Mouse (Mus musculus): ENCODE results near the gene Naif1. TPM values are rescaled to one million over a fixed set of nuclear protein-coding genes. Genes with fewer than 3 reads are reported as not detected.
A peak's percentile ranks its signal among the peaks of the same experiment; 100 is the strongest.

Gene Naif1
- total and polyA plus RNA-seq, 2 experiments = 0.83 to 3.0 TPM

- Histone ChIP-seq H3K4me1 (ENCODE audit: control insufficient read depth, insufficient read depth, low read length) (peaks cover 18% of the 10 kb centered on the region), H3K4me3 (ENCODE audit: insufficient read depth, low read depth, low read length) (no peak overlapping the region), H3K79me2 (ENCODE audit: control insufficient read depth, insufficient read depth, low read length) (peaks cover 17% of the 10 kb centered on the region), H3K36me3 (ENCODE audit: control insufficient read depth, insufficient read depth, low read length) (peaks cover 4% of the 10 kb centered on the region; the same call in 1 of the 2 replicates), H3K27ac (replicated peaks; ENCODE audit: insufficient read depth, low read depth, low read length) (peak overlapping the region; percentile 36; the same call in 1 of the 2 replicates), H3K9ac (ENCODE audit: low read depth, low read length) (no peak overlapping the region; the same call in 1 of the 2 replicates), H3K27me3 (ENCODE audit: control insufficient read depth, insufficient read depth, low read length) (no peaks in the 10 kb centered on the region)
- 26% methylated on average over 1 of the region's 1 CpGs for whole genome bisulfite sequencing
- TF ChIP-seq POLR2A (IDR thresholded peaks at IDR 0.05; ENCODE audit: extremely low read depth, insufficient read depth, low read length) = no peak
- no peak for TF ChIP-seq CTCF (IDR thresholded peaks at IDR 0.05; ENCODE audit: low read depth, low read length)
- peak; percentile 74 for DNase-seq (ENCODE audit: extremely low read depth, low read depth, low spot score)
These were observed 1.8 kb upstream of the Naif1 start for GRCm38 (mm10) chr2:32448480-32448879.

- Histone ChIP-seq H3K27ac (replicated peaks; ENCODE audit: insufficient read depth, low read depth, low read length) (peak within 1 kb of the TSS; percentile 77), H3K4me1 (ENCODE audit: control insufficient read depth, insufficient read depth, low read length) (peaks cover 25% of the 10 kb centered on the region), H3K9ac (ENCODE audit: low read depth, low read length) (peak within 1 kb of the TSS; percentile 97), H3K79me2 (ENCODE audit: control insufficient read depth, insufficient read depth, low read length) (peaks cover 9% of the 10 kb centered on the region), H3K36me3 (ENCODE audit: control insufficient read depth, insufficient read depth, low read length) (no peaks in the 10 kb centered on the region; the same call in 1 of the 2 replicates), H3K27me3 (ENCODE audit: control insufficient read depth, insufficient read depth, low read length) (no peaks in the 10 kb centered on the region), H3K4me3 (ENCODE audit: insufficient read depth, low read depth, low read length) (peak within 1 kb of the TSS; percentile 83)
- DNase-seq (ENCODE audit: extremely low read depth, low read depth, low spot score) = peak; percentile 91
- TF ChIP-seq CTCF (IDR thresholded peaks at IDR 0.05; ENCODE audit: low read depth, low read length) = no peak
- peak; percentile 78 for TF ChIP-seq POLR2A (IDR thresholded peaks at IDR 0.05; ENCODE audit: extremely low read depth, insufficient read depth, low read length)
- under 1% methylated on average over 103 of the region's 103 CpGs for WGBS
These were observed 906 bp downstream of the Naif1 start, which contains the start of gene Slc25a25 for GRCm38 (mm10) chr2:32450881-32451844. Slc25a25 (minus strand) TSS chr2:32451445.

- DNase-seq (ENCODE audit: extremely low read depth, low read depth, low spot score) = peak; percentile 99
- Histone ChIP-seq H3K9ac (ENCODE audit: low read depth, low read length) (peak overlapping the region; percentile 44), H3K27me3 (ENCODE audit: control insufficient read depth, insufficient read depth, low read length) (no peaks in the 10 kb centered on the region), H3K79me2 (ENCODE audit: control insufficient read depth, insufficient read depth, low read length) (peaks cover 9% of the 10 kb centered on the region), H3K4me1 (ENCODE audit: control insufficient read depth, insufficient read depth, low read length) (peaks cover 25% of the 10 kb centered on the region), H3K4me3 (ENCODE audit: insufficient read depth, low read depth, low read length) (peak overlapping the region; percentile 53), H3K36me3 (ENCODE audit: control insufficient read depth, insufficient read depth, low read length) (no peaks in the 10 kb centered on the region; the same call in 1 of the 2 replicates), H3K27ac (replicated peaks; ENCODE audit: insufficient read depth, low read depth, low read length) (peak overlapping the region; percentile 77)
- WGBS = under 1% methylated on average over 25 of the region's 25 CpGs
- TF ChIP-seq CTCF (IDR thresholded peaks at IDR 0.05; ENCODE audit: low read depth, low read length) (no peak), POLR2A (IDR thresholded peaks at IDR 0.05; ENCODE audit: extremely low read depth, insufficient read depth, low read length) (0 out of 2 replicates have a peak, but pooled peaks have one; percentile 40)
These were observed 1.7 kb downstream of the Naif1 start for GRCm38 (mm10) chr2:32451870-32452372.

- no peak for DNase-seq (ENCODE audit: extremely low read depth, low read depth, low spot score)
These were observed 2.2 kb downstream of the Naif1 start for GRCm38 (mm10) chr2:32452441-32452971.

GRCm38 (mm10) chr2:32453641-32454303 lies 3.5 kb downstream of the Naif1 start:
- Histone ChIP-seq H3K27me3 (ENCODE audit: control insufficient read depth, insufficient read depth, low read length) (no peaks in the 10 kb centered on the region), H3K79me2 (ENCODE audit: control insufficient read depth, insufficient read depth, low read length) (peaks cover 9% of the 10 kb centered on the region), H3K4me3 (ENCODE audit: insufficient read depth, low read depth, low read length) (no peak overlapping the region), H3K36me3 (ENCODE audit: control insufficient read depth, insufficient read depth, low read length) (no peaks in the 10 kb centered on the region; the same call in 1 of the 2 replicates), H3K27ac (replicated peaks; ENCODE audit: insufficient read depth, low read depth, low read length) (no peak overlapping the region), H3K9ac (ENCODE audit: low read depth, low read length) (no peak overlapping the region), H3K4me1 (ENCODE audit: control insufficient read depth, insufficient read depth, low read length) (peaks cover 20% of the 10 kb centered on the region)
- 70% methylated on average over 5 of the region's 5 CpGs for WGBS
- TF ChIP-seq CTCF (IDR thresholded peaks at IDR 0.05; ENCODE audit: low read depth, low read length) (no peak), POLR2A (IDR thresholded peaks at IDR 0.05; ENCODE audit: extremely low read depth, insufficient read depth, low read length) (no peak)
- no peak for DNase-seq (ENCODE audit: extremely low read depth, low read depth, low spot score)

More at GRCm38 (mm10) chr2:32452441-32452971, 2.2 kb downstream of the Naif1 start:
- peak overlapping the region; percentile 44 for H3K9ac ChIP-seq (ENCODE audit: low read depth, low read length)
- no peaks in the 10 kb centered on the region for H3K27me3 ChIP-seq (ENCODE audit: control insufficient read depth, insufficient read depth, low read length)
- H3K36me3 ChIP-seq (ENCODE audit: control insufficient read depth, insufficient read depth, low read length) = no peaks in the 10 kb centered on the region; the same call in 1 of the 2 replicates
- WGBS = 71% methylated on average over 16 of the region's 16 CpGs
- H3K4me1 ChIP-seq (ENCODE audit: control insufficient read depth, insufficient read depth, low read length) = peaks cover 25% of the 10 kb centered on the region
- TF ChIP-seq POLR2A (IDR thresholded peaks at IDR 0.05; ENCODE audit: extremely low read depth, insufficient read depth, low read length) (no peak), CTCF (IDR thresholded peaks at IDR 0.05; ENCODE audit: low read depth, low read length) (no peak)
- H3K79me2 ChIP-seq (ENCODE audit: control insufficient read depth, insufficient read depth, low read length) = peaks cover 9% of the 10 kb centered on the region
- peak overlapping the region; percentile 66 for H3K27ac ChIP-seq (replicated peaks; ENCODE audit: insufficient read depth, low read depth, low read length)
- peak overlapping the region; percentile 53 for H3K4me3 ChIP-seq (ENCODE audit: insufficient read depth, low read depth, low read length)

Data from liver, adult 2 months (tissue).